Mouse (Mus musculus) kidney, embryonic 15.5 days (tissue): Measurements from ENCODE around the gene Pilra. TPM values are rescaled to one million over a fixed set of nuclear protein-coding genes. Genes with fewer than 3 reads are reported as not detected.
"Not testable (repeated sequence)": the region's sequence is repeated elsewhere in the genome, so short reads cannot be mapped to it uniquely, and the experiment has no call there.

Experiments used
- ATAC-seq: fragments of 200-750 bp; cut with Nextera tagmentation; replicated peaks from 2 replicates; pipeline ENCODE4 v1.8.0; 2017; ENCODE audit warnings: moderate TSS enrichment; ENCODE audit not compliant: low FRiP score
- H3K27ac ChIP-seq: fragments of 300-500 bp; sonication (generic); 2 replicates; pipeline ENCODE4 v1.5.1; 2015; ENCODE audit warnings: mild to moderate bottlenecking, inconsistent platforms
- H3K27me3 ChIP-seq: fragments of 300-500 bp; sonication (generic); 2 replicates; pipeline ENCODE4 v1.6.1; 2015; ENCODE audit warnings: inconsistent platforms
- H3K36me3 ChIP-seq: fragments of 300-500 bp; sonication (generic); 2 replicates; pipeline ENCODE4 v1.6.1; 2015; ENCODE audit warnings: inconsistent platforms
- H3K4me1 ChIP-seq: fragments of 300-500 bp; sonication (generic); 2 replicates; pipeline ENCODE4 v1.6.1; 2015; ENCODE audit warnings: inconsistent platforms
- H3K4me2 ChIP-seq: fragments of 300-500 bp; sonication (generic); 2 replicates; pipeline ENCODE4 v1.6.1; 2015; ENCODE audit warnings: moderate library complexity, mild to moderate bottlenecking, inconsistent platforms
- H3K4me3 ChIP-seq: fragments of 300-500 bp; sonication (generic); replicated peaks from 2 replicates; pipeline ENCODE4 v1.5.1; 2015; ENCODE audit warnings: mild to moderate bottlenecking, inconsistent platforms
- H3K9ac ChIP-seq: fragments of 300-500 bp; sonication (generic); 2 replicates; pipeline ENCODE4 v1.6.1; 2015; ENCODE audit warnings: mild to moderate bottlenecking, inconsistent platforms
- H3K9me3 ChIP-seq: fragments of 300-500 bp; sonication (generic); replicated peaks from 2 replicates; pipeline ENCODE4 v1.6.1; 2016; ENCODE audit warnings: inconsistent platforms
- WGBS: fragments of 180-500 bp; shearing (Covaris S2); methylation state at CpG from one replicate; pipeline ENCODE4 v1.1.7; 2015; ENCODE audit warnings: mixed read lengths; 5-methylcytosine and 5-hydroxymethylcytosine counted together
- polyA plus RNA-seq: library from polyadenylated mRNA; unstranded; fragments of >200 nt; fragmentation: Nextera tagmentation; extraction: Ambion mirVana; gene quantifications from 2 replicates; pipeline ENCODE4 v1.2.1, GENCODE M21; 2015

The Pilra gene
- polyA plus RNA-seq, result 1.3 and 2.4 TPM in 2 replicates

DNA sequence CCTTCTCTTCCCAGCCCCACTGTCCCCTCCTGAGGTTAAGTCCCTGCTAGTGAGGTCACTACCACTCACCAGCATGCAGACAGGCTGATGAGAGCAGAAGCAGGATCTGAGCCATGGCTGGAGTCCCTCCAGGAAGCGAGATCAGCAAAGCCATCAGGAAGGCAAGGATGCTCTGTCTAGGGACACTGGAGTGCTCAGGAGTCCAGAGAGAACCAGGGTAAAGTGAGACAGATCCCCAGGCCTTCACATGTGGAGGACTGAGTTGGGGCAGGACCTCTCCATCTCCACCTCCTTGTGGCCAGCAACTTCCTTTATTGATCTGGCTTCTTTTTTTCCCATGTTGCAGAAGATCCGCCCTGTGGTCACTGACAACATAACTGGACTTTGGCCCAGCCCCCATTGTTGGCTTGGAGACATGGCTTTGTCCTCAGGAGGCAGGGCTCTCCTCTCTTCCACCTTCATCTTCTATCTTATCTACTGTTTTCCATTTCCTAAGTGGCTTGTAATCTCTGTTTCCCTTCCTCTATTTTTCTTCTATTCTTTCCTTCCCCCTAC, at the start of gene Pilra:
TSS of gene Pilra (minus strand) at position 316 of the 555 bp plus-strand sequence.
- H3K27ac ChIP-seq, H3K4me2 ChIP-seq, H3K9me3 ChIP-seq, H3K27me3 ChIP-seq, H3K4me1 ChIP-seq, H3K36me3 ChIP-seq, H3K4me3 ChIP-seq, H3K9ac ChIP-seq, ATAC-seq: not testable (repeated sequence)
- 66% methylated on average over 2 of the region's 2 CpGs for WGBS

DNA sequence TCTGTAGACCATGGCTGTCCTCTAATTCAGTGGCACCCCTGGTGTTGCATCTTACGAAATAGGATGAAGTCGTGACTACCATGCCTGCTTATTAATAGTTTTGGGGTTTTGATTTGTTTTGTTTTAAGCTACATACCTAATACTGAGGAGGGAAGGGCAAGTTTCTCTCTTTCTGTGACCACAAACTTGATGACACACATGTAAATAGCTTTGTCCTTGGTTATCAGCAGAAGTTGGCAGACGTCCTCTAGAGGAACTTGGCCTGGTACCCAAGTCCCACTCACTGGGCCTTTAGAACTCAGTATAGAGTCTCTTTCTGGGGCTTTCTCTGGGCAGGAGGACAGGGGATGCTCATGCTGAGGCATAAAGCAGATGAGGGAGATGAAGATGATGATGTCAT, 47.3 kb upstream of the Pilra start:
- no peak for ATAC-seq

DNA sequence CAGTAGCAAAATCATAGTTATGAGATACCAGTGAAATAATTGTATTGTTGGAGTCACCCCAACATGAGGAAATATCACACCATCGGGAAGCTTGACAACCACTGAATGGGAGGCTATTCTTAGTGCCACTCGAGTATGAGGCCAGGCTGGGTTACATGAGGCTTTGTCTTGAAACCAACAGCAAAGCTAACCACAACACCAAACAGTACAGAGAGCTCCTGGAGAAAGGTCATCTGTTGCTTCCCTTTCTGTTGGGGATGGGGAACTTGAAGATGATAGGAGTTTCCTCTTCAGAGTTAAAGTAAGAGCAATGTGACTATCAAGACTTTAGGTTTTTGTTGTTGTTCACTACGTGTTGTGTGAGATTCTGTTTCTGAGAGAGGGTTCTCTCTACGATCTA, 46.8 kb upstream of the Pilra start:
- 77% methylated on average over 4 of the region's 4 CpGs for WGBS
- no peak for ATAC-seq
- no peaks in the 10 kb centered on the region for H3K4me1 ChIP-seq
- H3K36me3 ChIP-seq, result no peaks in the 10 kb centered on the region
- H3K4me2 ChIP-seq, result no peak overlapping the region
- no peaks in the 10 kb centered on the region for H3K9me3 ChIP-seq
- H3K27ac ChIP-seq, result no peak overlapping the region
- H3K4me3 ChIP-seq, result no peak overlapping the region
- no peaks in the 10 kb centered on the region for H3K27me3 ChIP-seq
- H3K9ac ChIP-seq, result no peak overlapping the region

More for the DNA sequence above, 47.3 kb upstream of the Pilra start:
- Histone ChIP-seq H3K27me3 (no peaks in the 10 kb centered on the region), H3K36me3 (no peaks in the 10 kb centered on the region), H3K4me3 (no peak overlapping the region), H3K9me3 (no peaks in the 10 kb centered on the region), H3K27ac (no peak overlapping the region), H3K4me1 (no peaks in the 10 kb centered on the region), H3K9ac (no peak overlapping the region), H3K4me2 (no peak overlapping the region)
- 79% methylated on average over 3 of the region's 3 CpGs for WGBS

DNA sequence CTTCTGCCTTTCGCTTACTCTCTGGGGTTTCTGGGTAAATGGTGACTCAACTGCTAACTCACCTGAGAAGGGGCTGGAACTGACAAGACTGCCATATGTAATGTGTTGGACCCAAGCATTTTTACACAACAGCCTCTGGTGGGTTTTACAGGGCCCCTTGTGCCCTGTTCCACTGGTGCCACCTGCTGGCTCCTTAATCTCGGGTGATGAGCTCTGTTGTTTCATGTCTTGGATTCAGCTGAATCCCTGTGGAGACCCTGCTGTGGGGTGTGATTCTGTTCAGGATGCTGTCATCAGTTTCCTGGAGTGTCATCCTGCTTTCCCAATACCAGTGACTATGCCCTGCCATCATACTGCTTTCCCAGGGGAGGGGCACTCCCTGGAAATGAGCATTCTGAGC, 41.8 kb upstream of the Pilra start:
- no peaks in the 10 kb centered on the region for H3K27me3 ChIP-seq
- H3K9me3 ChIP-seq, result no peaks in the 10 kb centered on the region
- no peaks in the 10 kb centered on the region for H3K36me3 ChIP-seq
- H3K4me1 ChIP-seq, result no peaks in the 10 kb centered on the region
- no peak overlapping the region for H3K4me2 ChIP-seq
- ATAC-seq, result no peak
- no peak overlapping the region for H3K9ac ChIP-seq
- no peak overlapping the region for H3K27ac ChIP-seq
- H3K4me3 ChIP-seq, result no peak overlapping the region
- 56% methylated on average over 2 of the region's 2 CpGs for WGBS

DNA sequence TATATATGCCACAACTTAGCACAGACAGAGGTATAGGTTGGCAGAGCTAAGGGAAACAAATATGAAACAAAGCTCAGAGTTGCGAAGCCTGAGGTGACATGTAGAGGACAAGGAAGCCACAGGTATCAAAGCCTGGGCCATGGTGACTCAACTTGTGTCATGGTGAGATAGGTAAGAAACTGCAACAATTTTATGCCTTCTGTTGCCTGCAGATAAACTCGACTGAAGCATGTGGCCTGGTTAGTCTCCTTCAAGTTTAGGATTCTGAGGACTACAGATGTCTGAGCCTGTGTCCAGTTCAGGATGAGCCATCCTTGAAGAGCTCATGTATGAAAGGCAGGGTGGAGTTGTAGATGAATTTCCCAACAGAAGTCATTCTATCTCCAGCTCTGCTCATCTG, 39.0 kb upstream of the Pilra start:
- ATAC-seq, result no peak
- H3K4me2 ChIP-seq, result no peak overlapping the region
- no peak overlapping the region for H3K9ac ChIP-seq
- H3K9me3 ChIP-seq, result no peaks in the 10 kb centered on the region
- no peak overlapping the region for H3K27ac ChIP-seq
- H3K36me3 ChIP-seq, result no peaks in the 10 kb centered on the region
- no peak overlapping the region for H3K4me3 ChIP-seq
- WGBS, result 80% methylated on average over 2 of the region's 2 CpGs
- H3K4me1 ChIP-seq, result no peaks in the 10 kb centered on the region
- no peaks in the 10 kb centered on the region for H3K27me3 ChIP-seq

DNA sequence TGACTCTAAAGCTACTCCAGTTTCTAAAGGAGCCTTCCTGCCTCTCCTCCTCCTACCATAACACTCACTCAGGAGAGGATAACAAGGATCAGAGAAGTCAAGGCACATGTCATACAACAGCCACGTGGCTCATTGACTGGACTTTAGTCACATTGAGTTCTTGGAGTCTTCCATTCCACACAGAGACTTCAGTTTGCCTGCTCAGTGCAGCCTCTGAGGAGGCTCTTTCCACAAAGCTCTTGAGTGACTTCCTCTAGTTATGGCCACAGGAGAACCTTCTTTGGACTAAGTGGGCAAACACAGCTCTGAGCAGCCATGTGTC, 36.3 kb upstream of the Pilra start:
- H3K4me2 ChIP-seq, H3K27ac ChIP-seq, H3K9me3 ChIP-seq, H3K4me3 ChIP-seq, H3K9ac ChIP-seq, H3K27me3 ChIP-seq, ATAC-seq, H3K36me3 ChIP-seq, H3K4me1 ChIP-seq: not testable (repeated sequence)
- 50% methylated on average over 1 of the region's 1 CpGs for whole genome bisulfite sequencing

DNA sequence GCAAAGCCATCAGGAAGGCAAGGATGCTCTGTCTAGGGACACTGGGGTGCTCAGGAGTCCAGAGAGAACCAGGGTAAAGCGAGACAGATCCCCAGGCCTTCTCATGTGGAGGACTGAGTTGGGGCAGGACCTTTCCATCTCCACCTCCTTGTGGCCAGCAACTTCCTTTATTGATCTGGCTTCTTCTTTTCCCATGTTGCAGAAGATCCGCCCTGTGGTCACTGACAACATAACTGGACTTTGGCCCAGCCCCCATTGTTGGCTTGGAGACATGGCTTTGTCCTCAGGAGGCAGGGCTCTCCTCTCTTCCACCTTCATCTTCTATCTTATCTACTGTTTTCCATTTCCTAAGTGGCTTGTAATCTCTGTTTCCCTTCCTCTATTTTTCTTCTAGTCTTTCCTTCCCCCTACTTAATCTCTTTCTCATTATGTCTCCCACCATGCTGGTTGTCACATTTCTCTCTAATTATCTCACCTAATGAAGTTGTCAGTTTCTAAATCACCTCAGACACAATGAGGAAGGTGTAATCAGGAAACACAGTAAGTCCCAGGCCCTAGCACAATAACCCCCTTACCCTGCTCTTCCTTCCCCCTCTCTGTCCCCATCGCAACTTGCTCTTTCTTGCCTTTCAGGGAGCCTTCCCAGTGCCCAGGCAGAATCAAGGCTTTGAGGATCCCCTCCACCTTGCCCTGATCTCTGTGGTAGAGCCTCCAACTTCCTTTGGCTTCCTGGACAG, 35.7 kb upstream of the Pilra start, which contains the start of gene Pilrb2:
TSS of gene Pilrb2 (minus strand) at position 172 of the 737 bp plus-strand sequence.
- H3K4me2 ChIP-seq, H3K36me3 ChIP-seq, H3K4me1 ChIP-seq, H3K27ac ChIP-seq, H3K27me3 ChIP-seq, ATAC-seq, H3K4me3 ChIP-seq, H3K9ac ChIP-seq, H3K9me3 ChIP-seq: not testable (repeated sequence)
- WGBS, result 58% methylated on average over 3 of the region's 3 CpGs

DNA sequence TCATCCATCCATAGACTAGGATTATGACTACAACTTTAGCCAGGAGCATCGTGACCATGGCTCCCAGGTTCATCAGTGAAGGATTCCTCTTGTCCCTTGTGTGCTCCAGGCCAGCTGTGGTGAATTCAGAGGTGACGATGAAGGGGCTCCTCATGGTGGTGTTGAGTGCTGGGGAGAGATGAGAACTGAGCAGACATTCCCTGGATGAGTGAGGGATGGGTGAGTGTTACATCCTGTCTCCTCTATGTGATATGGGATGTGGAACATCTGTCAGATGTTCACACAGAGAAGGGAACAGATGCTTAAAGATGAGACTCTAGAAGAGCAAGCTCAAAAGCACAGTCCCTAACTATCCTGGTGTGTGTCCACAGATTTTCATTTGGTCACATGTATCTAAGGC, 32.5 kb upstream of the Pilra start:
- not testable (repeated sequence) for H3K9ac ChIP-seq, H3K27ac ChIP-seq, H3K4me1 ChIP-seq, H3K27me3 ChIP-seq, H3K9me3 ChIP-seq, H3K4me2 ChIP-seq, ATAC-seq, H3K4me3 ChIP-seq, H3K36me3 ChIP-seq
- 62% methylated on average over 2 of the region's 2 CpGs for WGBS

DNA sequence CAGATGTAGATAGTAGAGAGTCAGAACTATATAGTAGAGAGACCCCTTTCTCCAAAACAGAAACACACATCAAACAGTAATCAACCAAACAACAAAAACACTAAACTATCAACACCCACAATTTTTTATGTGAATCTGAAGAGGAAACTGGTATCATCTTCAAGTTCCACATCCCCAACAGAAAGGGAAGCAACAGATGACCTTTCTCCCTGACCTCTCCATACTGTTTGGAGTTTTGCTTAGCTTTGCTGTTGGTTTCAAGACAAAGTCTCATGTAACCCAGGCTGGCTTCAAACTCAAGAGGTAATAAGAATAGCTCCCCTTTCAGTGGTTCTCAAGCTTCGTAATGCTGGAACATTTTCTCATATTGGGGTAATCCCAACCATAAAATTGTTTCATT, 27.9 kb upstream of the Pilra start:
- not testable (repeated sequence) for H3K4me2 ChIP-seq, H3K9me3 ChIP-seq, H3K27me3 ChIP-seq, H3K36me3 ChIP-seq, H3K4me1 ChIP-seq, ATAC-seq, H3K27ac ChIP-seq, H3K4me3 ChIP-seq, H3K9ac ChIP-seq
- 88% methylated on average over 1 of the region's 1 CpGs for WGBS

DNA sequence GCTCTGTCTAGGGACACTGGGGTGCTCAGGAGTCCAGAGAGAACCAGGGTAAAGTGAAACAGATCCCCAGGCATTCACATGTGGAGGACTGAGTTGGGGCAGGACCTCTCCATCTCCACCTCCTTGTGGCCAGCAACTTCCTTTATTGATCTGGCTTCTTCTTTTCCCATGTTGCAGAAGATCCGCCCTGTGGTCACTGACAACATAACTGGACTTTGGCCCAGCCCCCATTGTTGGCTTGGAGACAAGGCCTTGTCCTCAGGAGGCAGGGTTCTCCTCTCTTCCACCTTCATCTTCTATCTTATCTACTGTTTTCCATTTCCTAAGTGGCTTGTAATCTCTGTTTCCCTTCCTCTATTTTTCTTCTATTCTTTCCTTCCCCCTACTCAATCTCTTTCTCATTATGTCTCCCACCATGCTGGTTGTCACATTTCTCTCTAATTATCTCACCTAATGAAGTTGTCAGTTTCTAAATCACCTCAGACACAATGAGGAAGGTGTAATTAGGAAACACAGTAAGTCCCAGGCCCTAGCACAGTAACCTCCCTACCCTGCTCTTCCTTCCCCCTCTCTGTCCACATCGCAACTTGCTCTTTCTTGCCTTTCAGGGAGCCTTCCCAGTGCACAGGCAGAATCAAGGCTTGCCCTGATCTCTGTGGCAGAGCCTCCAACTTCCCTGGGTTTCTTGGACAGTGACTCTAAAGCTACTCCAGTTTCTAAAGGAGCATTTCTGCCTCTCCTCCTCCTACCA, 22.1 kb upstream of the Pilra start, which contains the start of gene Pilrb1:
TSS of gene Pilrb1 (minus strand) at position 147 of the 751 bp plus-strand sequence.
- H3K9ac ChIP-seq, H3K9me3 ChIP-seq, H3K4me2 ChIP-seq, ATAC-seq, H3K27ac ChIP-seq, H3K36me3 ChIP-seq, H3K4me3 ChIP-seq, H3K4me1 ChIP-seq, H3K27me3 ChIP-seq: not testable (repeated sequence)
- WGBS, result 73% methylated on average over 2 of the region's 2 CpGs

DNA sequence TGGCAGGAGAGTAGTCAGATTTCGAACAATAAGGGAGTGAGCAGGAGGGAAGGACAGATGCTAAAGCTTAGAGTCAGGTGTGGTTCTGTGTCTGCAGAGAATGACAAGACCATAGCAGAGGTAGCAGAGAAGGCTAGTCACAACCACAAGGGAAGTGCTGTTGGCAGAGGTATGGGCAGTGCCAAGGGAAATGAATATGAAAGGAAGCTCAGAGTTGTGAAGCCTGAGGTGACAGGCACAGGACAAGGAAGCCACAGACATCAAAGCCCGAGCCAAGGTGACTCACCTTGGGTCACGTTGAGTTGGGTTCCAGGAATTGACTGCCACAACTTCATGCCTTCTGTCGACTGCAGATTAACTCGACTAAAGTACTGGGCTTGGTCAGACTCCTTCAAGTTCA, 20.8 kb upstream of the Pilra start:
- H3K36me3 ChIP-seq, H3K9ac ChIP-seq, H3K4me3 ChIP-seq, H3K4me2 ChIP-seq, H3K4me1 ChIP-seq, ATAC-seq, H3K27ac ChIP-seq, H3K9me3 ChIP-seq, H3K27me3 ChIP-seq: not testable (repeated sequence)
- WGBS, result 70% methylated on average over 5 of the region's 5 CpGs

DNA sequence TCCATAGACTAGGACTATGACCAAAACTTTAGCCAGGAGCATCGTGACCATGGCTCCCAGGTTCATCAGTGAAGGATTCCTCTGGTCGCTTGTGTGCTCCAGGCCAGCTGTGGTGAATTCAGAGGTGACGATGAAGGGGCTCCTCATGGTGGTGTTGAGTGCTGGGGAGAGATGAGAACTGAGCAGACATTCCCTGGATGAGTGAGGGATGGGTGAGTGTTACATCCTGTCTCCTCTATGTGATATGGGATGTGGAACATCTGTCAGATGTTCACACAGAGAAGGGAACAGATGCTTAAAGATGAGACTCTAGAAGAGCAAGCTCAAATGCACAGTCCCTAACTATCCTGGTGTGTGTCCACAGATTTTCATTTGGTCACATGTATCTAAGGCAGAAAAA, 18.8 kb upstream of the Pilra start:
- not testable (repeated sequence) for H3K4me3 ChIP-seq, ATAC-seq, H3K9ac ChIP-seq, H3K4me2 ChIP-seq, H3K9me3 ChIP-seq, H3K36me3 ChIP-seq, H3K4me1 ChIP-seq, H3K27ac ChIP-seq, H3K27me3 ChIP-seq
- 81% methylated on average over 3 of the region's 3 CpGs for WGBS
